8 mouse cellular contexts compared by ENCODE assay signal in genomic region chr4:41708192-41708745, GRCm38 (mm10). TPM values are rescaled to one million over a fixed set of nuclear protein-coding genes. Genes with fewer than 3 reads are reported as not detected.
DNase-seq lines count a peak whose midpoint lies in the region; ATAC-seq and TF ChIP-seq lines count a peak whose summit lies in the region.
"Had no signal": no experiment of that assay in that cellular context is flagged by ENCODE, and none has a peak within 500 bp of the region (broad histone marks: within the 10 kb centered on the region; RNA-seq: fewer than 3 reads in every experiment).

No protein-coding gene starts in this region.

- peak; percentile 50 for DNase-seq in kidney, adult 18-20 months
- DNase-seq in CH12.LX (ENCODE audit: extremely low read depth) (peak; percentile 68), adipocyte (ENCODE audit: low spot score) (peak; percentile 76)
- DNase-seq in naive thymus-derived CD4-positive, alpha-beta T cell, adult 2 months (ENCODE audit: low read depth) = peak; percentile 78
- no peak for DNase-seq in testis, postnatal 14 days (ENCODE audit: low spot score)

- H3K4me3 ChIP-seq in kidney, embryonic 16.5 days (ENCODE audit: low read length) = no peak overlapping the region
- H3K4me3 ChIP-seq in CH12.LX (replicated peaks in 1 of 3; ENCODE audit: low read depth in 2 of 3, low read length in 2 of 3, poor library complexity in 1 of 3) = no peak overlapping the region
- H3K4me3 ChIP-seq in intestine, embryonic 15.5 days (replicated peaks) = no peak overlapping the region

- WGBS in kidney, embryonic 16.5 days = 37% methylated on average over 8 of the region's 8 CpGs
- WGBS in intestine, embryonic 15.5 days = 33% methylated on average over 8 of the region's 8 CpGs

- H3K79me2 ChIP-seq in CH12.LX (replicated peaks; ENCODE audit: control insufficient read depth, extremely low read depth, insufficient read depth, poor library complexity, severe bottlenecking) = peaks cover 7% of the 10 kb centered on the region; the same call in 1 of the 2 replicates

- no peak overlapping the region for H3K9ac ChIP-seq in kidney, embryonic 16.5 days (replicated peaks; ENCODE audit: low read length)
- H3K9ac ChIP-seq in CH12.LX (ENCODE audit: insufficient read depth, low read depth) = no peak overlapping the region
- no peak overlapping the region for H3K9ac ChIP-seq in intestine, embryonic 15.5 days

- peaks cover 14% of the 10 kb centered on the region; the same call in 1 of the 2 replicates for H3K27me3 ChIP-seq in kidney, embryonic 16.5 days (ENCODE audit: insufficient read depth, low read length)
- H3K27me3 ChIP-seq in CH12.LX (replicated peaks) = peaks cover 45% of the 10 kb centered on the region
- H3K27me3 ChIP-seq in intestine, embryonic 15.5 days (replicated peaks) = 0 out of 2 replicates have a peak, but pooled peaks cover 4% of the 10 kb centered on the region

- TF ChIP-seq EP300 in CH12.LX (IDR thresholded peaks at IDR 0.05; ENCODE audit: low read length) = no peak

- H3K9me3 ChIP-seq in kidney, embryonic 16.5 days (ENCODE audit: low read length) = no peaks in the 10 kb centered on the region
- H3K9me3 ChIP-seq in CH12.LX (replicated peaks; ENCODE audit: low read length) = no peaks in the 10 kb centered on the region
- no peaks in the 10 kb centered on the region for H3K9me3 ChIP-seq in intestine, embryonic 15.5 days

- dilution Hi-C loops in CH12.LX (cut with MboI; ENCODE audit: extremely low pct_ligation_motif_present, extremely low pct_unique_long_range_greater_than_20kb, low sequenced_read_pairs) = no loop called here

- TF ChIP-seq POLR2A in CH12.LX (IDR thresholded peaks at IDR 0.05; ENCODE audit: low read depth, low read length) = no peak

- in situ Hi-C loops in CH12.LX (cut with MboI; ENCODE audit: low pct_ligation_motif_present, low pct_unique_long_range_greater_than_20kb, low sequenced_read_pairs) = no loop called here

- TF ChIP-seq RAD21 in CH12.LX (IDR thresholded peaks at IDR 0.05; ENCODE audit: low read depth, low read length) = peak; percentile 88

- H3K36me3 ChIP-seq in kidney, embryonic 16.5 days (ENCODE audit: insufficient read depth, low read length) = no peaks in the 10 kb centered on the region
- peaks cover 0 to 18% of the 10 kb centered on the region in 2 experiments for H3K36me3 ChIP-seq in CH12.LX (replicated peaks in 1 of 2; ENCODE audit: control insufficient read depth in 1 of 2, insufficient read depth in 1 of 2, low read length in 1 of 2)
- no peaks in the 10 kb centered on the region for H3K36me3 ChIP-seq in intestine, embryonic 15.5 days

- peak; percentile 25 to 88; a peak in 3 of 4 replicates for TF ChIP-seq CTCF in CH12.LX (conservative IDR thresholded peaks at IDR 0.05 in 1 of 2, IDR thresholded peaks at IDR 0.05 in 1 of 2; ENCODE audit: low read depth in 2 of 2, low read length in 2 of 2)

- H3K4me2 ChIP-seq in kidney, embryonic 16.5 days (replicated peaks; ENCODE audit: low read depth, low read length) = no peak overlapping the region
- H3K4me2 ChIP-seq in CH12.LX (ENCODE audit: insufficient read depth, low read depth, poor library complexity, severe bottlenecking) = no peak overlapping the region
- peak overlapping the region; percentile 34 for H3K4me2 ChIP-seq in intestine, embryonic 15.5 days (replicated peaks)

- H3K27ac ChIP-seq in kidney, embryonic 16.5 days (ENCODE audit: low read length) = no peak overlapping the region
- H3K27ac ChIP-seq in CH12.LX (ENCODE audit: insufficient read depth, low read depth) = no peak overlapping the region
- no peak overlapping the region for H3K27ac ChIP-seq in intestine, embryonic 15.5 days

- ATAC-seq in kidney, embryonic 16.5 days (ENCODE audit: low FRiP score, low TSS enrichment) = no peak
- no peak for ATAC-seq in intestine, embryonic 15.5 days

- H3K4me1 ChIP-seq in kidney, embryonic 16.5 days (ENCODE audit: insufficient read depth, low read length) = peaks cover 31% of the 10 kb centered on the region
- H3K4me1 ChIP-seq in CH12.LX (ENCODE audit: control insufficient read depth in 1 of 2, insufficient read depth in 2 of 2) = peaks cover 14 to 36% of the 10 kb centered on the region in 2 experiments
- peaks cover 30% of the 10 kb centered on the region for H3K4me1 ChIP-seq in intestine, embryonic 15.5 days (replicated peaks)

TF ChIP-seq in CH12.LX, 34 proteins besides CTCF, POLR2A, EP300 and RAD21:
- no peak for TF ChIP-seq ETS1 (conservative IDR thresholded peaks at IDR 0.05; ENCODE audit: low read depth, low read length)
- no peak for TF ChIP-seq TBP (conservative IDR thresholded peaks at IDR 0.05; ENCODE audit: low read depth, low read length)
- no peak for TF ChIP-seq MXI1 (IDR thresholded peaks at IDR 0.05; ENCODE audit: low read depth, low read length)
- peak; percentile 75 for TF ChIP-seq SMC3 (IDR thresholded peaks at IDR 0.05; ENCODE audit: low read depth, low read length)
- no peak for TF ChIP-seq MAX (IDR thresholded peaks at IDR 0.05; ENCODE audit: low read length)
- no peak for TF ChIP-seq JUND (conservative IDR thresholded peaks at IDR 0.05; ENCODE audit: low read depth, low read length)
- no peak for TF ChIP-seq USF1 (IDR thresholded peaks at IDR 0.05; ENCODE audit: low read depth, low read length)
- TF ChIP-seq CHD2 (IDR thresholded peaks at IDR 0.05; ENCODE audit: low read length) = no peak
- no peak for TF ChIP-seq NELFE (IDR thresholded peaks at IDR 0.05; ENCODE audit: low read depth, low read length)

RNA-seq across cellular contexts. Expression of gene Rpp25l, which starts 5.1 kb away (rescaled TPM):
- polyA plus RNA-seq in kidney, embryonic 16.5 days (2015; fragmentation: Nextera tagmentation; extraction: Ambion mirVana) = 76.0 and 84.9 TPM in 2 replicates
- total RNA-seq in CH12.LX (2012; rRNA removed) (65.3 and 84.1 TPM in 2 replicates), CH12.LX (2014; rRNA removed) (62.8 and 72.8 TPM in 2 replicates)
- polyA plus RNA-seq in CH12.LX (2012; ENCODE audit: insufficient read length, low read depth) = 48.1 and 48.5 TPM in 2 replicates
- polyA plus RNA-seq in intestine, embryonic 15.5 days (2015; fragmentation: Nextera tagmentation; extraction: Ambion mirVana) = 58.8 and 65.0 TPM in 2 replicates

RNA-seq across cellular contexts. Expression of gene Il11ra1, which starts 8.5 kb away (rescaled TPM):
- 168 and 184 TPM in 2 replicates for polyA plus RNA-seq in kidney, embryonic 16.5 days (2015; fragmentation: Nextera tagmentation; extraction: Ambion mirVana)
- total RNA-seq in CH12.LX (2012; rRNA removed) (4.2 and 5.7 TPM in 2 replicates), CH12.LX (2014; rRNA removed) (1.2 and 1.3 TPM in 2 replicates)
- 4.8 and 6.9 TPM in 2 replicates for polyA plus RNA-seq in CH12.LX (2012; ENCODE audit: insufficient read length, low read depth)
- 127 and 129 TPM in 2 replicates for polyA plus RNA-seq in intestine, embryonic 15.5 days (2015; fragmentation: Nextera tagmentation; extraction: Ambion mirVana)

RNA-seq across cellular contexts. Expression of gene Cntfr, which starts 11.4 kb away (rescaled TPM):
- polyA plus RNA-seq in kidney, embryonic 16.5 days (2015; fragmentation: Nextera tagmentation; extraction: Ambion mirVana) = 18.8 and 22.8 TPM in 2 replicates
- total RNA-seq in CH12.LX (2012; rRNA removed) (not detected in 2 replicates), CH12.LX (2014; rRNA removed) (not detected in 2 replicates)
- not detected in 2 replicates for polyA plus RNA-seq in CH12.LX (2012; ENCODE audit: insufficient read length, low read depth)
- polyA plus RNA-seq in intestine, embryonic 15.5 days (2015; fragmentation: Nextera tagmentation; extraction: Ambion mirVana) = 5.1 and 6.4 TPM in 2 replicates

RNA-seq across cellular contexts. Expression of gene Dctn3, which starts 14.7 kb away (rescaled TPM):
- 137 and 149 TPM in 2 replicates for polyA plus RNA-seq in kidney, embryonic 16.5 days (2015; fragmentation: Nextera tagmentation; extraction: Ambion mirVana)
- total RNA-seq in CH12.LX (2012; rRNA removed) (130 and 133 TPM in 2 replicates), CH12.LX (2014; rRNA removed) (112 and 125 TPM in 2 replicates)
- 90.5 and 117 TPM in 2 replicates for polyA plus RNA-seq in CH12.LX (2012; ENCODE audit: insufficient read length, low read depth)
- 122 and 131 TPM in 2 replicates for polyA plus RNA-seq in intestine, embryonic 15.5 days (2015; fragmentation: Nextera tagmentation; extraction: Ambion mirVana)

RNA-seq across cellular contexts. Expression of gene Arid3c, which starts 22.7 kb away (rescaled TPM):
- polyA plus RNA-seq in kidney, embryonic 16.5 days (2015; fragmentation: Nextera tagmentation; extraction: Ambion mirVana) = not detected in 2 replicates
- not detected in 2 replicates for total RNA-seq in CH12.LX (2012; rRNA removed)
- total RNA-seq in CH12.LX (2014; rRNA removed) = not detected in 2 replicates
- polyA plus RNA-seq in CH12.LX (2012; ENCODE audit: insufficient read length, low read depth) = not detected in 2 replicates
- polyA plus RNA-seq in intestine, embryonic 15.5 days (2015; fragmentation: Nextera tagmentation; extraction: Ambion mirVana) = not detected in 2 replicates
- polyA plus RNA-seq: liver, embryonic 16.5 days had no signal

Comparison
In these comparisons a context has a peak if more than half of its experiments do, and no peak if none do; other contexts are left out.
1. RNA of gene Il11ra1, which starts 8.5 kb away (polyA plus RNA-seq): 168 to 184 TPM in kidney, embryonic 16.5 days and 127 to 129 TPM in intestine, embryonic 15.5 days; 4.8 to 6.9 TPM in CH12.LX; every median in the first group is over 10 times any median in the second.